Mouse (Mus musculus) heart, postnatal 14 days (tissue): Measurements from ENCODE around the gene Igsf11. TPM values are rescaled to one million over a fixed set of nuclear protein-coding genes. Genes with fewer than 3 reads are reported as not detected.
"Not testable (repeated sequence)": the region's sequence is repeated elsewhere in the genome, so short reads cannot be mapped to it uniquely, and the experiment has no call there.

Source experiments
- DNase-seq, 2 experiments: peaks; one replicate each; pipeline ENCODE4 v3.0.0; 2021 to 2022
- intact Hi-C: fragments of 180-260 bp; cut with DNase I; formaldehyde crosslinking; loops from one replicate; pipeline ENCODE4 v1.15.1; 2025
- total RNA-seq, 2 experiments: library from RNA; stranded (reverse); gene quantifications; 2 replicates each; pipeline ENCODE4 v1.2.3; 2021

The Igsf11 gene
- total RNA-seq, 2 experiments from 2014 or later = 0.41 to 0.65 TPM

GRCm38 (mm10) chr16:38980546-38980945 lies 88.1 kb downstream of the Igsf11 start:
- intact Hi-C loops = no loop called here
- DNase-seq = no peak

- intact Hi-C loops = no loop called here
- DNase-seq = no peak
Measured at GRCm38 (mm10) chr16:38982051-38982450, 89.6 kb downstream of the Igsf11 start.

GRCm38 (mm10) chr16:38982508-38983236 lies 90.2 kb downstream of the Igsf11 start:
- intact Hi-C loops = no loop called here
- no peak for DNase-seq

GRCm38 (mm10) chr16:38983850-38984249 lies 91.4 kb downstream of the Igsf11 start:
- DNase-seq, intact Hi-C loops: not testable (repeated sequence)

- intact Hi-C loops = no loop called here
- DNase-seq = peak in 1 of 2 experiments; percentile 1
Measured at GRCm38 (mm10) chr16:38985411-38985810, 92.9 kb downstream of the Igsf11 start.

- intact Hi-C loops = no loop called here
- no peak for DNase-seq
Measured at GRCm38 (mm10) chr16:38986410-38986809, 93.9 kb downstream of the Igsf11 start.

- DNase-seq = no peak
- intact Hi-C loops = no loop called here
Measured at GRCm38 (mm10) chr16:38993711-38994110, 101.2 kb downstream of the Igsf11 start.

GRCm38 (mm10) chr16:38998496-38999258 lies 106.2 kb downstream of the Igsf11 start:
- intact Hi-C loops = no loop called here
- no peak for DNase-seq

- DNase-seq = no peak
- intact Hi-C loops = no loop called here
Measured at GRCm38 (mm10) chr16:38999298-38999697, 106.8 kb downstream of the Igsf11 start.

- no peak for DNase-seq
- intact Hi-C loops = no loop called here
Measured at GRCm38 (mm10) chr16:39006978-39007377, 114.5 kb downstream of the Igsf11 start.

- no peak for DNase-seq
- intact Hi-C loops = no loop called here
Measured at GRCm38 (mm10) chr16:39019449-39019848, 127.0 kb downstream of the Igsf11 start.

GRCm38 (mm10) chr16:39025989-39026736 lies 133.7 kb downstream of the Igsf11 start:
- DNase-seq = no peak
- intact Hi-C loops = no loop called here

- DNase-seq = no peak
- intact Hi-C loops = no loop called here
Measured at GRCm38 (mm10) chr16:39031350-39031749, 138.9 kb downstream of the Igsf11 start.

GRCm38 (mm10) chr16:39037257-39037656 lies 144.8 kb downstream of the Igsf11 start:
- intact Hi-C loops = no loop called here
- DNase-seq = no peak

GRCm38 (mm10) chr16:39044381-39044780 lies 151.9 kb downstream of the Igsf11 start:
- intact Hi-C loops = no loop called here
- DNase-seq = no peak

GRCm38 (mm10) chr16:39048889-39049288 lies 156.4 kb downstream of the Igsf11 start:
- intact Hi-C loops = loop anchor here (2.0 kb wide), 1 partner anchor 190 kb away; no protein-coding TSS in a partner anchor
- peak; percentile 29 to 49 for DNase-seq

- intact Hi-C loops = loop anchor here (2.0 kb wide), 1 partner anchor 150 kb away; no protein-coding TSS in a partner anchor
- DNase-seq = peak; percentile 67 to 79
Measured at GRCm38 (mm10) chr16:39052971-39053370, 160.5 kb downstream of the Igsf11 start.

- DNase-seq = no peak
- intact Hi-C loops = loop anchor here (2.0 kb wide), 1 partner anchor 151 kb away; no protein-coding TSS in a partner anchor
Measured at GRCm38 (mm10) chr16:39053779-39054178, 161.3 kb downstream of the Igsf11 start.

- DNase-seq = peak in 1 of 2 experiments; percentile 41
- intact Hi-C loops = no loop called here
Measured at GRCm38 (mm10) chr16:39056061-39056460, 163.6 kb downstream of the Igsf11 start.

GRCm38 (mm10) chr16:39056961-39057360 lies 164.5 kb downstream of the Igsf11 start:
- DNase-seq = no peak
- intact Hi-C loops = no loop called here

- no peak for DNase-seq
- intact Hi-C loops = no loop called here
Measured at GRCm38 (mm10) chr16:39058869-39059268, 166.4 kb downstream of the Igsf11 start.
